Mouse (Mus musculus): Measurements from ENCODE around the gene Zfy1.

DNA sequence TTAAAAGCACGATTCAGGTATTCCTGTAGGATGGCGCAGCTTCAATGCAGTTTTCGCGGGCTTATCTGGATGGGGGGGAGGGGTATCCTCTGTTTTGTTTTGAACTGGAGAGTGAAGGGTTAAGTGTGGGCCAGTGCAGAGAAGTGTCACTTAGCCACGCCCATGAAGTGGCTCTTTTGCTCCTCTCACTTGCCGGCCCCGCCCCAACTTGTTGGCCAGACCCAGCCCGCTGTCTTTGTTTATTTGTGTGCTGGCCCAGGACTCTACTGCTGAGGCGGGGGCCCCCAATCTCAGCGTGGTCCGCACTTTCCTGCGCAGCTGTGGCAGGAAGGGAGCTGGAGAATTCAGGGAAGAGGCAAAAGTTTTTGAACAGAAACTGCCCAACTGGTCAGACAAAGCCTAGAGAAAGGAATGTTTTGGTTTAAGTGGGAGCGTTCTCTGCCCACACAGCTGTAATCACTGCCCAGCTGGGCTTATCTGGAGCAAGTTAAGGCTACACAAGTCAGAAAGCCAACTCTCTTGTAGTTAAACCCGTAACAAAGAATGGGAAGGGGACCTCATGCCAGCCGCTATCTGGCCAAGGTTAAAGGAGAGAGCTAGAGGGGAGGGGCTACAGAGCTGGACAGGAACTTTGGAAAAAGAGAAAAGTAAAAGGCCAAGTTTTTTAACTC, 11.9 kb upstream of the Zfy1 start:
- TF ChIP-seq CTCF (IDR thresholded peaks at IDR 0.05; ENCODE audit: low read depth, low read length) (no peak), POLR2A (IDR thresholded peaks at IDR 0.05; ENCODE audit: borderline replicate concordance, low read depth, low read length) (no peak)
